13 mouse cellular contexts compared by ENCODE assay signal in genomic region chr2:60600863-60601262, GRCm38 (mm10). TPM values are rescaled to one million over a fixed set of nuclear protein-coding genes. Genes with fewer than 3 reads are reported as not detected.
DNase-seq lines count a peak whose midpoint lies in the region.
"Had no signal": no experiment of that assay in that cellular context is flagged by ENCODE, and none has a peak within 500 bp of the region (broad histone marks: within the 10 kb centered on the region; RNA-seq: fewer than 3 reads in every experiment).

No protein-coding gene starts in this region.

- peak; percentile 4 to 5 for DNase-seq in cerebellum, postnatal 36 days
- no peak for DNase-seq in cerebellum, adult 11 months
- DNase-seq in kidney, postnatal 4 days, result peak; percentile 18 to 29
- no peak for DNase-seq in kidney, adult 11 months
- DNase-seq in 3134 (ENCODE audit: extremely low read depth, insufficient read length, low spot score) (peak; percentile 42), 416B (ENCODE audit: low read depth) (peak; percentile 20)
- DNase-seq in layer of hippocampus, adult 8-10 months (ENCODE audit: low spot score in 2 of 2), result no peak
- DNase-seq: adrenal gland, postnatal 25 days; gastrocnemius, postnatal 14 days; heart, adult 2 months; heart, postnatal 36 days; lung, adult 18-20 months; lung, postnatal 10 days had no signal

RNA-seq across cellular contexts. Expression of gene Pla2r1, which starts 47.8 kb away (rescaled TPM):
- 1 to 10 TPM in 2 of 4 experiments, under 1 TPM in 2; 0.56 to 1.0 (median 0.85) TPM for total RNA-seq in layer of hippocampus, adult 8-10 months (2022)

Comparison
In these comparisons a context has a peak if more than half of its experiments do, and no peak if none do; other contexts are left out.
1. DNase-seq: peak in cerebellum, postnatal 36 days (2 of 2), kidney, postnatal 4 days (2 of 2), 3134 (single experiment) and 416B (single experiment); none in cerebellum, adult 11 months (single experiment), kidney, adult 11 months (single experiment) and layer of hippocampus, adult 8-10 months (0 of 2).